Mouse (Mus musculus): ENCODE measurements at regions not wholly inside any gene's neighbourhood (a gene's known extent, or its start where the extent isn't known, plus 50 kb on each side); places are given as distances from the start of the nearest gene placed in this dataset.

- Histone ChIP-seq H3K9ac (ENCODE audit: low read depth, low read length) (no peak overlapping the region), H3K4me1 (ENCODE audit: control insufficient read depth, insufficient read depth, low read length) (no peaks in the 10 kb centered on the region), H3K4me3 (no peak overlapping the region), H3K36me3 (ENCODE audit: control insufficient read depth, insufficient read depth, low read length) (no peaks in the 10 kb centered on the region), H3K27me3 (ENCODE audit: control insufficient read depth, insufficient read depth, low read length) (no peaks in the 10 kb centered on the region), H3K79me2 (replicated peaks; ENCODE audit: control insufficient read depth, insufficient read depth, low read length) (no peaks in the 10 kb centered on the region), H3K27ac (no peak overlapping the region)
- 64% methylated on average over 5 of the region's 5 CpGs for WGBS
- TF ChIP-seq EP300 (IDR thresholded peaks at IDR 0.05; ENCODE audit: insufficient read depth, low read depth, low read length) (no peak), CTCF (IDR thresholded peaks at IDR 0.05) (no peak), POLR2A (IDR thresholded peaks at IDR 0.05; ENCODE audit: insufficient read depth, low read depth, low read length) (no peak)
- intact Hi-C loops (cut with DNase I): no loop called here
- no peak for DNase-seq
These were observed 967.4 kb upstream of the Epha7 start for GRCm38 (mm10) chr4:27845521-27845920.

- Histone ChIP-seq H3K4me1 (ENCODE audit: control insufficient read depth, insufficient read depth, low read length) (no peaks in the 10 kb centered on the region), H3K27me3 (ENCODE audit: control insufficient read depth, insufficient read depth, low read length) (no peaks in the 10 kb centered on the region), H3K4me3 (no peak overlapping the region), H3K36me3 (ENCODE audit: control insufficient read depth, insufficient read depth, low read length) (no peaks in the 10 kb centered on the region), H3K9ac (ENCODE audit: low read depth, low read length) (no peak overlapping the region), H3K79me2 (replicated peaks; ENCODE audit: control insufficient read depth, insufficient read depth, low read length) (no peaks in the 10 kb centered on the region), H3K27ac (no peak overlapping the region)
- WGBS: 91% methylated on average over 5 of the region's 5 CpGs
- DNase-seq: no peak
- intact Hi-C loops (cut with DNase I): no loop called here
- TF ChIP-seq POLR2A (IDR thresholded peaks at IDR 0.05; ENCODE audit: insufficient read depth, low read depth, low read length): no peak
- no peak for TF ChIP-seq CTCF (IDR thresholded peaks at IDR 0.05)
- no peak for TF ChIP-seq EP300 (IDR thresholded peaks at IDR 0.05; ENCODE audit: insufficient read depth, low read depth, low read length)
These were observed 966.8 kb upstream of the Epha7 start for GRCm38 (mm10) chr4:27846106-27846622.

DNA sequence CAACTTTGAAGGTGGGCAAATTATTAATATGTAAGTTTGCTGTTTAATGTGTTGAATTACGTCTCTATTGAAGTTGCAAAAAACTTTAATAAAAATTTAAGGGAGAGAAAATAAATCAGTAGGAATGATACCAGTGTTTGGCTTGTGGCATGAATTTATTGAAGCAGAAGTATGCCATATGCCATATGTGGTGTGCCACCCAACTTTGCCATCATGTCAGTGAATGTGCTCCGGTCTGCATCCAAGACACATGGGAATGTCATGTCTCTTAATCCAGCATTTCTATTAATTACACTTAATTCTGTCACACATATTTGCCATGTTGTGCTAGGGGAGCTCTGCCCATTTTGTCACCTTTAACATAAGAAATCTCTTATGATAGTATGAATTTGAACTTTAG lies 956.8 kb upstream of the Epha7 start:
- Histone ChIP-seq H3K79me2 (replicated peaks; ENCODE audit: control insufficient read depth, insufficient read depth, low read length) (no peaks in the 10 kb centered on the region), H3K4me3 (no peak overlapping the region), H3K4me1 (ENCODE audit: control insufficient read depth, insufficient read depth, low read length) (no peaks in the 10 kb centered on the region), H3K27me3 (ENCODE audit: control insufficient read depth, insufficient read depth, low read length) (no peaks in the 10 kb centered on the region), H3K9ac (ENCODE audit: low read depth, low read length) (no peak overlapping the region), H3K27ac (no peak overlapping the region), H3K36me3 (ENCODE audit: control insufficient read depth, insufficient read depth, low read length) (no peaks in the 10 kb centered on the region)
- intact Hi-C loops (cut with DNase I): no loop called here
- TF ChIP-seq POLR2A (IDR thresholded peaks at IDR 0.05; ENCODE audit: insufficient read depth, low read depth, low read length) (no peak), EP300 (IDR thresholded peaks at IDR 0.05; ENCODE audit: insufficient read depth, low read depth, low read length) (no peak), CTCF (IDR thresholded peaks at IDR 0.05) (no peak)
- 61% methylated on average over 2 of the region's 2 CpGs for WGBS
- DNase-seq: no peak

DNA sequence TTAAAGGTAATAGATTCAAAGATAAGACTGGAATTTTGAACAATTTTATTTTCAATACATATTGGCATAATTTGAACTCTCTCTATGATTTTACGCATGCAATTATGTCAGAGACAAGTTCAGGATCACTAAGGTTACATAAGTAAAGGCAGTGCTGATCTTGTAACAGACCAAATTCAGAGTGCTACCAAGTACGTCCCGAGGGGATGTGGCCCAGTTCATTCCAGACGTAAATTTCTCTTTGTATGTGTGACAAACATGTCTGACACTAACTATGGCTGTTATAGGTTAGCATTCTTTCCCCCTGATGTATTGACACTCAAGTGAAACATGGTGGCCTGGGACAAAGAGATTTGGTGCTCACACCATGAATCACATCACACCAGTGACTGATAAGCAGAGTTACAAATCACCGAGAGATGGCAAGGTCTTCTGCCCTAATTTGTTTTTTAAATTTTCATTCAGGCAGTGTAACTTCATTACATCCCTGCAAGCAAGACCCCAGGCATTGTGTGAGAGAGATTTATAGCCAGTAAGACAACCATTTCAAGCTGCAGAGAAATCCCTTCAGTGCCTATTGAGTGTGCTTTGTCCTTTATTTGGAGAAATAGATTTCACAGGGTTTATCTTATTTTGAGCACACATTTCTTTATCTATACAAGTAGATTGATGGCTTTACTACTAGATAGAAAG lies 925.5 kb upstream of the Epha7 start:
- DNase-seq: no peak
- H3K27ac ChIP-seq: no peak overlapping the region
- H3K4me1 ChIP-seq (ENCODE audit: control insufficient read depth, insufficient read depth, low read length): no peaks in the 10 kb centered on the region
- no peak overlapping the region for H3K9ac ChIP-seq (ENCODE audit: low read depth, low read length)
- intact Hi-C loops (cut with DNase I): no loop called here
- no peaks in the 10 kb centered on the region for H3K79me2 ChIP-seq (replicated peaks; ENCODE audit: control insufficient read depth, insufficient read depth, low read length)
- H3K4me3 ChIP-seq: no peak overlapping the region
- WGBS: 79% methylated on average over 5 of the region's 5 CpGs
- H3K27me3 ChIP-seq (ENCODE audit: control insufficient read depth, insufficient read depth, low read length): no peaks in the 10 kb centered on the region
- no peaks in the 10 kb centered on the region for H3K36me3 ChIP-seq (ENCODE audit: control insufficient read depth, insufficient read depth, low read length)
- no peak for TF ChIP-seq POLR2A (IDR thresholded peaks at IDR 0.05; ENCODE audit: insufficient read depth, low read depth, low read length)
- no peak for TF ChIP-seq CTCF (IDR thresholded peaks at IDR 0.05)
- TF ChIP-seq EP300 (IDR thresholded peaks at IDR 0.05; ENCODE audit: insufficient read depth, low read depth, low read length): no peak

DNA sequence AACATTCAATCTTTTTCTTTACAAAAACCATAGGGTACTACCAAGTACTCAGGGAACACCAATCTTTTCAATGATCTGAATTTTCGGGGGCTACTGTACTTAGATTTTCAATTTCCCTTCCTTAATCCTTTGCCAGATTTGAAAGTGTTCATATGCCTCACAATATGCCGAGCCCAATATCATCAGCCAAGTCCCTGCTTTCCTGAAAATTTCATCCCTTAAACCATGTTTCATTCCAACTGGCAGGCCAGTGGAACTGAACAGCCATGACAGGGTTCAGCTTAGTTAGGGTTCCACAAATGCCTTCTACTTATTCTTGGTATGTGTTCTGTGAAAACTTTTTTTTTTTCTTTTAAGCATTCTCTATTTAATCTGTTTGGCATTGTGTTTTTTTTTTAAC lies 916.5 kb upstream of the Epha7 start:
- no peaks in the 10 kb centered on the region for H3K27me3 ChIP-seq (ENCODE audit: control insufficient read depth, insufficient read depth, low read length)
- H3K9ac ChIP-seq (ENCODE audit: low read depth, low read length): no peak overlapping the region
- no peaks in the 10 kb centered on the region for H3K4me1 ChIP-seq (ENCODE audit: control insufficient read depth, insufficient read depth, low read length)
- intact Hi-C loops (cut with DNase I): no loop called here
- DNase-seq: no peak
- H3K4me3 ChIP-seq: no peak overlapping the region
- H3K79me2 ChIP-seq (replicated peaks; ENCODE audit: control insufficient read depth, insufficient read depth, low read length): no peaks in the 10 kb centered on the region
- no peak overlapping the region for H3K27ac ChIP-seq
- H3K36me3 ChIP-seq (ENCODE audit: control insufficient read depth, insufficient read depth, low read length): no peaks in the 10 kb centered on the region
- no peak for TF ChIP-seq POLR2A (IDR thresholded peaks at IDR 0.05; ENCODE audit: insufficient read depth, low read depth, low read length)
- TF ChIP-seq CTCF (IDR thresholded peaks at IDR 0.05): no peak
- no peak for TF ChIP-seq EP300 (IDR thresholded peaks at IDR 0.05; ENCODE audit: insufficient read depth, low read depth, low read length)
- WGBS: 48% methylated on average over 2 of the region's 2 CpGs

DNA sequence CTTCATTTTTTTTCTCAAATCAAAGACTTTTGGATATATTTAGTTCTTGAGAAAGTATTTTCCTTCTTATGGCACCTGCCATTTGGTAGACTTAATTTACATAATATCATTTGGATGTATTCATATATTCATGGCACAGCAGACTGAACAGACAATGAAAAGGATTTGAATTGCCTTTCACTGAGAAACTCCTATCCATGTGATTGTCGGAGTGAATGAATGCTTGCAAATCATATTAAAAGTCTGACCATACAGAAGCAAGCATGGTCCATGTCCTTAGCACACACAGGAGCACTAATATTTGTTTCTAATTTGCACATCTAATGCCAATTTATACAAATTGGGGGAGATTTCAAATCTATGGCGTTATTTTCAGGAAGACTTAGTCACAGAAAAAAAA lies 867.6 kb upstream of the Epha7 start:
- Histone ChIP-seq H3K4me3 (no peak overlapping the region), H3K9ac (ENCODE audit: low read depth, low read length) (no peak overlapping the region), H3K4me1 (ENCODE audit: control insufficient read depth, insufficient read depth, low read length) (no peaks in the 10 kb centered on the region), H3K27ac (no peak overlapping the region), H3K27me3 (ENCODE audit: control insufficient read depth, insufficient read depth, low read length) (no peaks in the 10 kb centered on the region), H3K36me3 (ENCODE audit: control insufficient read depth, insufficient read depth, low read length) (no peaks in the 10 kb centered on the region), H3K79me2 (replicated peaks; ENCODE audit: control insufficient read depth, insufficient read depth, low read length) (no peaks in the 10 kb centered on the region)
- TF ChIP-seq POLR2A (IDR thresholded peaks at IDR 0.05; ENCODE audit: insufficient read depth, low read depth, low read length) (no peak), EP300 (IDR thresholded peaks at IDR 0.05; ENCODE audit: insufficient read depth, low read depth, low read length) (no peak), CTCF (IDR thresholded peaks at IDR 0.05) (no peak)
- WGBS: 66% methylated on average over 2 of the region's 2 CpGs
- intact Hi-C loops (cut with DNase I): no loop called here
- DNase-seq: no peak
